Mouse (Mus musculus): Measurements from ENCODE around the gene Poldip3.
"Not testable (repeated sequence)": the region's sequence is repeated elsewhere in the genome, so short reads cannot be mapped to it uniquely, and the experiment has no call there.

Gene Poldip3

GRCm38 (mm10) chr15:83129530-83130231 is 19.5 kb downstream of the Poldip3 start:
- no peak for DNase-seq (ENCODE audit: inconsistent ontology term)

GRCm38 (mm10) chr15:83127037-83127436 is 22.1 kb downstream of the Poldip3 start:
- not testable (repeated sequence) for DNase-seq (ENCODE audit: inconsistent ontology term)

- DNase-seq (ENCODE audit: inconsistent ontology term) = no peak
These were observed 22.6 kb downstream of the Poldip3 start for GRCm38 (mm10) chr15:83126582-83126981.

GRCm38 (mm10) chr15:83124625-83125024 is 24.6 kb downstream of the Poldip3 start:
- DNase-seq (ENCODE audit: inconsistent ontology term) = no peak

- peak; percentile 92 for DNase-seq (ENCODE audit: inconsistent ontology term)
These were observed 26.5 kb downstream of the Poldip3 start, which contains the start of gene Rrp7a for GRCm38 (mm10) chr15:83122566-83123145. Gene Rrp7a, minus strand, starts transcription at chr15:83122801.

GRCm38 (mm10) chr15:83121709-83122565 is 27.2 kb downstream of the Poldip3 start:
- DNase-seq (ENCODE audit: inconsistent ontology term) = peak; percentile 83

- DNase-seq (ENCODE audit: inconsistent ontology term) = peak; percentile 80
These were observed 30.8 kb downstream of the Poldip3 start for GRCm38 (mm10) chr15:83118360-83118759.

GRCm38 (mm10) chr15:83115071-83115470 is 34.1 kb downstream of the Poldip3 start:
- DNase-seq (ENCODE audit: inconsistent ontology term) = no peak

GRCm38 (mm10) chr15:83114106-83114505 is 35.1 kb downstream of the Poldip3 start:
- no peak for DNase-seq (ENCODE audit: inconsistent ontology term)

GRCm38 (mm10) chr15:83112898-83113297 is 36.3 kb downstream of the Poldip3 start:
- peak; percentile 66 for DNase-seq (ENCODE audit: inconsistent ontology term)

- DNase-seq (ENCODE audit: inconsistent ontology term) = no peak
These were observed 37.3 kb downstream of the Poldip3 start for GRCm38 (mm10) chr15:83111874-83112273.

- DNase-seq (ENCODE audit: inconsistent ontology term) = no peak
These were observed 37.9 kb downstream of the Poldip3 start for GRCm38 (mm10) chr15:83111290-83111689.

GRCm38 (mm10) chr15:83107814-83108213 is 41.4 kb downstream of the Poldip3 start:
- DNase-seq (ENCODE audit: inconsistent ontology term) = no peak

- DNase-seq (ENCODE audit: inconsistent ontology term) = no peak
These were observed 42.8 kb downstream of the Poldip3 start for GRCm38 (mm10) chr15:83106426-83106825.

- no peak for DNase-seq (ENCODE audit: inconsistent ontology term)
These were observed 46.1 kb downstream of the Poldip3 start for GRCm38 (mm10) chr15:83103111-83103510.

- DNase-seq (ENCODE audit: inconsistent ontology term) = no peak
These were observed 48.9 kb downstream of the Poldip3 start for GRCm38 (mm10) chr15:83100332-83100662.

- peak; percentile 96 for DNase-seq (ENCODE audit: inconsistent ontology term)
These were observed 49.5 kb downstream of the Poldip3 start for GRCm38 (mm10) chr15:83099533-83100331.

- no peak for DNase-seq (ENCODE audit: inconsistent ontology term)
These were observed 53.2 kb downstream of the Poldip3 start for GRCm38 (mm10) chr15:83095950-83096349.

GRCm38 (mm10) chr15:83093687-83094086 is 55.5 kb downstream of the Poldip3 start:
- no peak for DNase-seq (ENCODE audit: inconsistent ontology term)

GRCm38 (mm10) chr15:83090874-83091273 is 58.3 kb downstream of the Poldip3 start:
- no peak for DNase-seq (ENCODE audit: inconsistent ontology term)

- DNase-seq (ENCODE audit: inconsistent ontology term) = no peak
These were observed 59.9 kb downstream of the Poldip3 start, which contains the start of gene Serhl for GRCm38 (mm10) chr15:83089429-83089605. Gene Serhl, plus strand, starts transcription at chr15:83089506.

All from Muller cell, postnatal 12 days (primary cell).